Mouse (Mus musculus): Measurements from ENCODE around the gene Mrln. TPM values are rescaled to one million over a fixed set of nuclear protein-coding genes. Genes with fewer than 3 reads are reported as not detected.

Gene Mrln
- polyA plus RNA-seq, 1 experiment from 2014 or later: 0.94 TPM

- Histone ChIP-seq H3K4me3 (ENCODE audit: low read length) (no peak overlapping the region), H3K27me3 (replicated peaks; ENCODE audit: control insufficient read depth, insufficient read depth, low read length) (no peaks in the 10 kb centered on the region), H3K27ac (ENCODE audit: low read depth, low read length) (no peak overlapping the region), H3K9ac (ENCODE audit: low read depth, low read length) (no peak overlapping the region), H3K4me1 (ENCODE audit: control insufficient read depth, insufficient read depth, low read depth, low read length) (peaks cover 3% of the 10 kb centered on the region; the same call in 1 of the 2 replicates), H3K9me3 (ENCODE audit: control insufficient read depth, low read length) (no peaks in the 10 kb centered on the region), H3K4me2 (ENCODE audit: low read length) (no peak overlapping the region), H3K36me3 (ENCODE audit: control insufficient read depth, insufficient read depth, low read length) (peaks cover 18% of the 10 kb centered on the region)
- no peak; the same call in 1 of the 2 replicates for ATAC-seq
- 79% methylated on average over 9 of the region's 9 CpGs for WGBS
Observed at GRCm38 (mm10) chr10:70186136-70186535, 18.3 kb upstream of the Mrln start.

GRCm38 (mm10) chr10:70186586-70186985, 17.9 kb upstream of the Mrln start:
- Histone ChIP-seq H3K4me3 (ENCODE audit: low read length) (no peak overlapping the region), H3K36me3 (ENCODE audit: control insufficient read depth, insufficient read depth, low read length) (peaks cover 18% of the 10 kb centered on the region), H3K27ac (ENCODE audit: low read depth, low read length) (no peak overlapping the region), H3K9ac (ENCODE audit: low read depth, low read length) (no peak overlapping the region), H3K4me2 (ENCODE audit: low read length) (no peak overlapping the region), H3K9me3 (ENCODE audit: control insufficient read depth, low read length) (no peaks in the 10 kb centered on the region), H3K27me3 (replicated peaks; ENCODE audit: control insufficient read depth, insufficient read depth, low read length) (no peaks in the 10 kb centered on the region), H3K4me1 (ENCODE audit: control insufficient read depth, insufficient read depth, low read depth, low read length) (peaks cover 3% of the 10 kb centered on the region; the same call in 1 of the 2 replicates)
- WGBS: 91% methylated on average over 7 of the region's 7 CpGs
- ATAC-seq: no peak

DNA sequence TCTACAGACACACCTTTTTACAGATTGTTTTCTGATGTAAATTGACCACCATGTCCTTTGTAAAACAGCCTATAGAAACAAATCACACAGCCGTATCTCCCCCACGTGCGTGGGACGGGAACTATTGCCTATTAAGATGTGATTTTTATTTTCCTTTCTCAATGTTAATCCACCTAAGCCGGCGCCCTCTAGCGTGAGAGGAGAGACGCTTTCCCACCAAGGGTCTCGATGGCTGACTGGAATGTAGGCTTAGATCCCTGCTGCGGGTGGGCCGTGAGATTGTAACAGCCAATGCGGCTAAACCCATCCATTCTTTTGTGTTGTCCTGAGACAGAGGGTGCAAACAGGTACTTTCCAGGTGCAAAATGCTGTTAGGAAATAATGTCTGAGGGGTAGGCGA, 14.6 kb upstream of the Mrln start:
- Histone ChIP-seq H3K36me3 (ENCODE audit: control insufficient read depth, insufficient read depth, low read length) (peaks cover 18% of the 10 kb centered on the region), H3K9me3 (ENCODE audit: control insufficient read depth, low read length) (no peaks in the 10 kb centered on the region), H3K27ac (ENCODE audit: low read depth, low read length) (no peak overlapping the region), H3K4me1 (ENCODE audit: control insufficient read depth, insufficient read depth, low read depth, low read length) (no peaks in the 10 kb centered on the region), H3K4me2 (ENCODE audit: low read length) (no peak overlapping the region), H3K4me3 (ENCODE audit: low read length) (no peak overlapping the region), H3K27me3 (replicated peaks; ENCODE audit: control insufficient read depth, insufficient read depth, low read length) (no peaks in the 10 kb centered on the region), H3K9ac (ENCODE audit: low read depth, low read length) (no peak overlapping the region)
- no peak for ATAC-seq
- 87% methylated on average over 13 of the region's 13 CpGs for WGBS

GRCm38 (mm10) chr10:70194283-70194682, 10.2 kb upstream of the Mrln start:
- Histone ChIP-seq H3K27me3 (replicated peaks; ENCODE audit: control insufficient read depth, insufficient read depth, low read length) (no peaks in the 10 kb centered on the region), H3K9ac (ENCODE audit: low read depth, low read length) (no peak overlapping the region), H3K4me1 (ENCODE audit: control insufficient read depth, insufficient read depth, low read depth, low read length) (no peaks in the 10 kb centered on the region), H3K4me3 (ENCODE audit: low read length) (no peak overlapping the region), H3K27ac (ENCODE audit: low read depth, low read length) (no peak overlapping the region), H3K9me3 (ENCODE audit: control insufficient read depth, low read length) (no peaks in the 10 kb centered on the region), H3K4me2 (ENCODE audit: low read length) (no peak overlapping the region), H3K36me3 (ENCODE audit: control insufficient read depth, insufficient read depth, low read length) (peaks cover 6% of the 10 kb centered on the region)
- ATAC-seq: no peak
- WGBS: 71% methylated on average over 9 of the region's 9 CpGs

DNA sequence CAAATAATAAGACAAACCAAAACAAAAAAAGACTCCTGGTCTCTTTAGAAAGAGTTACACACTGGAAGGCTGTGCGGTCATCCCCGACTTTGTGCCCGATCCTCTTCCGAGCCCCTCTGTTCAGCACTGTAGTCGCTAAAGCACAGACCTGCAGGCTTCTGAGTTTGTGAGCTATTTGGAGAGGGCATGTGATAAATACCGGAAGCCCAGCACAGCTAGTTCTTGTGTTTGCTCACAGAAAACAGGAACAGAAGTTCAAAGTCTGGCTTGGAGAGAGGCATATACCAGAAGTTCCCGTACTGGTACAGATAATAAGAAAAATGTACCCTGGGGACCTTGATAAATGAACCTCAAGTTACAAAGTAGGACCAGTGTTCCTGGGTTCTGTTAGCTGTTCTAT, 9.2 kb upstream of the Mrln start:
- WGBS: 76% methylated on average over 7 of the region's 7 CpGs
- Histone ChIP-seq H3K9ac (ENCODE audit: low read depth, low read length) (no peak overlapping the region), H3K27ac (ENCODE audit: low read depth, low read length) (no peak overlapping the region), H3K9me3 (ENCODE audit: control insufficient read depth, low read length) (no peaks in the 10 kb centered on the region), H3K4me2 (ENCODE audit: low read length) (no peak overlapping the region), H3K4me1 (ENCODE audit: control insufficient read depth, insufficient read depth, low read depth, low read length) (no peaks in the 10 kb centered on the region), H3K4me3 (ENCODE audit: low read length) (no peak overlapping the region), H3K27me3 (replicated peaks; ENCODE audit: control insufficient read depth, insufficient read depth, low read length) (no peaks in the 10 kb centered on the region), H3K36me3 (ENCODE audit: control insufficient read depth, insufficient read depth, low read length) (no peaks in the 10 kb centered on the region)
- ATAC-seq: no peak

DNA sequence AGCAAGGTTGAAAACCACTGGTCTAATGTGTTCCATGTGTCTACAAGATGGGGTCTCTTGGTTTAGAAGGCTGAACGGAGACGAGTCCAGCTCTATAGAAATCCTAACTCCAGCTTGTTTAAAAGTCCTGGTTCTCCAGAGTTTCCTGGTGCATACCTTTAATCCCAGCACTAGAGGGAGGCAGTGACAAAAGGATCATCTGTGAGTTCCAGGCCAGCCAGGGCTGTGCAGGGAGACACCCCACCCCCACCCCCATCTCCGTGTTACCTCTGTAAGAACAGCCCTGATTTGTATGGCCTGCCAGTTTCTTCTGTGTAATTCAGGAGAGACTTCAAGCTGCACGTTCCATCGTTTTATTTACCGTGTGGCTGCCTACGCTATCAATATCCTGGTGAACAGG, 8.7 kb upstream of the Mrln start:
- Histone ChIP-seq H3K4me1 (ENCODE audit: control insufficient read depth, insufficient read depth, low read depth, low read length) (no peaks in the 10 kb centered on the region), H3K27me3 (replicated peaks; ENCODE audit: control insufficient read depth, insufficient read depth, low read length) (no peaks in the 10 kb centered on the region), H3K36me3 (ENCODE audit: control insufficient read depth, insufficient read depth, low read length) (no peaks in the 10 kb centered on the region), H3K9me3 (ENCODE audit: control insufficient read depth, low read length) (no peaks in the 10 kb centered on the region), H3K9ac (ENCODE audit: low read depth, low read length) (no peak overlapping the region), H3K27ac (ENCODE audit: low read depth, low read length) (no peak overlapping the region), H3K4me3 (ENCODE audit: low read length) (no peak overlapping the region), H3K4me2 (ENCODE audit: low read length) (no peak overlapping the region)
- ATAC-seq: peak; percentile 59; the same call in 1 of the 2 replicates
- WGBS: 61% methylated on average over 7 of the region's 7 CpGs

DNA sequence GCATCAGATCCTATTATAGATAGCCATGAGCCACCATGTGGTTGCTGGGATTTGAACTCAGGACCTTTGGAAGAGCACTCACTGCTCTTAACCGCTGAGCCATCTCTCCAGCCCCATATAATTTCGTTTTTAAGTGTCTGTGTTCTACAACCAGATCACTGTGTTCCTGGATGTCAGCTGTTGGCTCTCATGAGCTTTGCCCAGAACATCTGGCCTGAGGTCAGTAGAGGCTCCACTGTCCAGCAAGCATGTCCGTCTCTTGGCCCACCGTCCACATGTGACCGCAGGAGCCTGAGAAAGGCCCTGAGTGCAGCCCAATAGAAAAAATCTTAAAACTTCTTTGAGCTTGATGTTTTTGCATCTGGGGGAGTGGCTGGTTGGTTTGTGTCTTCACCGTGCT, 7.8 kb upstream of the Mrln start:
- no peak overlapping the region for H3K9ac ChIP-seq (ENCODE audit: low read depth, low read length)
- no peak overlapping the region for H3K27ac ChIP-seq (ENCODE audit: low read depth, low read length)
- WGBS: 87% methylated on average over 6 of the region's 6 CpGs
- no peak overlapping the region for H3K4me3 ChIP-seq (ENCODE audit: low read length)
- H3K4me2 ChIP-seq (ENCODE audit: low read length): no peak overlapping the region
- no peak for ATAC-seq
- H3K4me1 ChIP-seq (ENCODE audit: control insufficient read depth, insufficient read depth, low read depth, low read length): no peaks in the 10 kb centered on the region
- no peaks in the 10 kb centered on the region for H3K27me3 ChIP-seq (replicated peaks; ENCODE audit: control insufficient read depth, insufficient read depth, low read length)
- no peaks in the 10 kb centered on the region for H3K36me3 ChIP-seq (ENCODE audit: control insufficient read depth, insufficient read depth, low read length)
- H3K9me3 ChIP-seq (ENCODE audit: control insufficient read depth, low read length): no peaks in the 10 kb centered on the region

DNA sequence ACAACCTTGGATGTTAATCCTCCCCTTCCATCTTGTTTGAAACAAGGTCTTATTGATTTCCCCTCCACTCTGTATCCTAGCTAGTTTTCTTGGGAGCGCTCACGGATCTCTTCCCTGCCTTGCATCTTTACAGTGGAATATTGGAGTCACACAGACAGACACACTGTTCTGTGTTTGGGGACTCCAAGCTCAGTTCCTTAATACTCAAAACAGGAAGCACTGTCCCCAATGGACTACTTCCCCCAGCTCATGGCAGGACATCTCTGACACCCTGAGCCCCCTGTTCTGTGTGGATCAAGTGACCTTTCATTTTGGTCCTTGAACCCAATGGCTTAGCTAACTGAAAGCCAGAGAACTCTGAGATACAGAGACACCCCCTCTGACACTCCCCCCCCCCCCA, 6.9 kb upstream of the Mrln start:
- WGBS: 84% methylated on average over 2 of the region's 2 CpGs
- ATAC-seq: no peak
- H3K9ac ChIP-seq (ENCODE audit: low read depth, low read length): no peak overlapping the region
- H3K4me1 ChIP-seq (ENCODE audit: control insufficient read depth, insufficient read depth, low read depth, low read length): no peaks in the 10 kb centered on the region
- no peak overlapping the region for H3K4me2 ChIP-seq (ENCODE audit: low read length)
- no peak overlapping the region for H3K27ac ChIP-seq (ENCODE audit: low read depth, low read length)
- no peaks in the 10 kb centered on the region for H3K9me3 ChIP-seq (ENCODE audit: control insufficient read depth, low read length)
- no peak overlapping the region for H3K4me3 ChIP-seq (ENCODE audit: low read length)
- H3K27me3 ChIP-seq (replicated peaks; ENCODE audit: control insufficient read depth, insufficient read depth, low read length): no peaks in the 10 kb centered on the region
- H3K36me3 ChIP-seq (ENCODE audit: control insufficient read depth, insufficient read depth, low read length): no peaks in the 10 kb centered on the region

GRCm38 (mm10) chr10:70198012-70198411, 6.5 kb upstream of the Mrln start:
- Histone ChIP-seq H3K36me3 (ENCODE audit: control insufficient read depth, insufficient read depth, low read length) (no peaks in the 10 kb centered on the region), H3K9ac (ENCODE audit: low read depth, low read length) (no peak overlapping the region), H3K4me3 (ENCODE audit: low read length) (no peak overlapping the region), H3K27ac (ENCODE audit: low read depth, low read length) (no peak overlapping the region), H3K27me3 (replicated peaks; ENCODE audit: control insufficient read depth, insufficient read depth, low read length) (no peaks in the 10 kb centered on the region), H3K4me1 (ENCODE audit: control insufficient read depth, insufficient read depth, low read depth, low read length) (no peaks in the 10 kb centered on the region), H3K4me2 (ENCODE audit: low read length) (no peak overlapping the region), H3K9me3 (ENCODE audit: control insufficient read depth, low read length) (no peaks in the 10 kb centered on the region)
- no peak for ATAC-seq
- 77% methylated on average over 6 of the region's 6 CpGs for WGBS

- Histone ChIP-seq H3K27me3 (replicated peaks; ENCODE audit: control insufficient read depth, insufficient read depth, low read length) (no peaks in the 10 kb centered on the region), H3K9ac (ENCODE audit: low read depth, low read length) (no peak overlapping the region), H3K27ac (ENCODE audit: low read depth, low read length) (no peak overlapping the region), H3K36me3 (ENCODE audit: control insufficient read depth, insufficient read depth, low read length) (no peaks in the 10 kb centered on the region), H3K4me2 (ENCODE audit: low read length) (no peak overlapping the region), H3K4me3 (ENCODE audit: low read length) (no peak overlapping the region), H3K9me3 (ENCODE audit: control insufficient read depth, low read length) (no peaks in the 10 kb centered on the region), H3K4me1 (ENCODE audit: control insufficient read depth, insufficient read depth, low read depth, low read length) (no peaks in the 10 kb centered on the region)
- no peak for ATAC-seq
- 93% methylated on average over 7 of the region's 7 CpGs for WGBS
Observed at GRCm38 (mm10) chr10:70198951-70199463, 5.5 kb upstream of the Mrln start.
